Mouse (Mus musculus): ENCODE measurements around the gene Efhc1.

Gene Efhc1

DNA sequence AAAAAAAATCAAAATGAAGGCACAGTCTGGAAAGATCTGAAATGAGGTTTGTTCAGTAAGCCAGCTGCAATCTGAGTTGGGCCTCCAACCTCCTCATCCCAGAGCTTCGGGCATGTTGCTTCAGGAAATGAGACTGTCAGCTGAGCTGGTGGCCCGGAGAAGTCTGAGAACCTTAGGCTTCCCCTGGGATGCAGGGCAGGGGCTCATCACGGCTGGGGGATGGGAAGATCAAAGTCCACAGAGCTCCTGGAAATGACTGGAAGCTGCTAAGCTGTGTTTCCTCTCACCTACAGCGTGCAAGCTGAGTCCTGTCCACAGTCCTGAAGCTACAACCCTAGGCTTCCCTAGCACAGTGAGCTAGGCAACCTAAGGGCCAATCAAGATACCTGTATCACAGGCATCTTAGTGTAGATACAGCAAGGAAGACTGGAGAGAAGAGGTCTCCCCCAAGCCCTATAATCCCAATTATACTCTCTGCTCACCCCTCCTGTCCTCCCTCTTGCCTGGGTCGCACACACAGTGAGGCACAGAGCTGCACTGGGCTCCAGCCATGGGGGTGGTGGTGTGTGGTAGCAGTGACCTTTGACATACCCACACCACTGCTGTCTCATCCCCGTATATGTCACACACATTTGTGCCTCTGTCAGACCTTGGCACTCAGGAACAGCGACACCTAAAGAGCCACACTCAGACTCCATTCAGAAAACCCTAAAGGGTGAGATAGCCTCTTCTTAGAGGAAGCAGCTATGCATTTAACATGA lies 56.7 kb downstream of the Efhc1 start:
- no peak for DNase-seq (ENCODE audit: low spot score)

DNA sequence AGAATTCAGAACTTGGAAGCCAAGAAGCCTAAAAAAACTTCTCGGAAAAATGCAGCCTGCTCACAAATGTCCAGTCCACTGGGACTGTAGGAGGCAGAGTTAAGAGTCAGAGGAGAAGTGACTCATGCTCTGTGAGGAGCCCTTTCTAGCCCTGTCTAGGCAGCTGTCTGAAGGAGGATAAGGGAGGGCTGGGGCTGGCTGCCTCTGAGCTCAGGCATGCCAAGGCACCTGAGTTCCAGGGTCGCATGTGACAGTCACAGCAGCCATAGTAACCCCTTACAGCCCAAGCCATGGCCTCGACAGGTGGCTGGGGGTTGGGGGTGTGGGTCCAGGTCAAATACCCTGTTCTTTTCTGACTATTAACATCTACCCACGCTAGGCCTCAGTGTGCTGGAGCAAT lies 57.5 kb downstream of the Efhc1 start:
- DNase-seq (ENCODE audit: low spot score), result no peak

DNA sequence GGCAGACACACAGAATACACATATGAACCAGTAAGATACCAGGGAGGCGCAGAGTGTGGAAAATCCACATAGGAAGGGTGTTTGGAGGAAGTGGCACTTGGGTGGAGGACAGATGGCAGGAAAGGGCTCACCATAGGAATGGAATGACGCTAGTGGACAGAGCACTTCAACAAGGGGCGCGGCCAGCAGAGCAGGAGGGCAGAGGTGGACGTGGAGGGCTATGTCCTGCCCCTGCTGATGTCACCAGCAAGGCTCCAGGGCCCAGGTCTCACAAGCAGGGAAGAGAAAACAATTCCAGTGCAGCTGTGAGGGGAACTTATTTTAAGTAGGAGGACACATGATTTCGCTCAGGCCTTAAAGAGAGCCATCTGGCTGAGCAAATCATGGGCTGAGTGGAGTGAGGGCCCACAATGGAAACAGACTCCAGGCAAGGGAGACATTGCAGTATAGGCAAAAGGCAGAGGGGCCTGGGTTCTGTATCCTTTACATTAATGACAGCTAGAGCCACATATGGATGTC lies 58.9 kb downstream of the Efhc1 start:
- no peak for DNase-seq (ENCODE audit: low spot score)

DNA sequence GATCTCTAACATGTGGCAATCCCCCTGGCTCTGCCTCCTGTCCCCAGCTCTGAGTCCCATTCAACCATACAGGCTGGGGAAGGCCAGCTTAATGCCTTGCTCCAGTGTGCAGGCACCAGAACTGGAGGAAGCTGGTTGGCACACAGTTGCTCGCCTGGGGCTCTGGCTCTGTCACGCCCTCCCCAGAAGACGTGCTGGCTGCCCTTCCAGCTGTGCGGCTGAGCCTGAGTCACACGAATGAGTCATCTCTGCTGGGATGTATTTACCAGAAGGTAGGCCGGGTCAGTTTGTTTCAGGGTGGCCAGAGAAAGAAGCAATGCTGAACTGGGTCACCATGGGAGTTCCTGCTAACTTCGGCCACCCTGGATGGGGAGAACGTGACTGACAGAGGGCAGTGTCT lies 63.0 kb downstream of the Efhc1 start:
- DNase-seq (ENCODE audit: low spot score), result no peak

DNA sequence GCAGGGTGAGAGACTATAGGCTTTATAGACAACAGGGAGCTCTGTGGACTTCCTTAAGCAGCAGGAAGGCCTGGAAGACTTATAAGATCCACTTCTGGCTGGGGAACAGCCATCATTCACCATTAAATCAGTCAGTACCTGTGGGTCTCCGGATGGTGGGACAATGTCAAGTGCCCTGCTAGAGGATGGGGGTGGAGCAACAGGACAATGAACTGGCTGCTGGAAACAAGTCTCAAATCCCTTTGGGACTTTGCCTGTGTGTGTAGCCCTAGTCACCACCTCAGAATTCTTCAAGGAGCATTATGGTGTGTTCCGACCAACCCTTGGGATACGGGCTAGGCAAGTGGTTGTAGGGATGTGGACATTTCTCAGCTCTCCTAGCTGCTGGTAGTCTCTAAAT lies 71.7 kb downstream of the Efhc1 start:
- no peak for DNase-seq (ENCODE audit: low spot score)

DNA sequence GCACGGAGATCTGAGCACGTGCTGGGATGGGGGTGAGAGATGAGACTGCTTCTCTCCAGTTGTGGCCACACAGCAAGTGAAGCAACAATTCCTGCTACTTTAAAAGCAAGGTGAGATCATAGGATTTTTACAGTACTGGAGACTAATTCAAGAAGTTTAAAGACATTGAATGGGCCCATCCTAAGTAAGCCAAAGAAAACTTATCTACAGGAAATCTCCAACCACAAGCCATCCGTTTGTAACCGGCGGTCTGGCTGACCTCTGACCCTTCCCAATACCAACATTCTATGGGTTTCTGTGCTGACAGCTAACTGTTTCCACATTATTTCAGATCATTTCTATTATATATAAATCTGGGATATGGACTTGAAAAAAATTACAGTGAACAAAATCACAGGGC lies 73.8 kb downstream of the Efhc1 start:
- no peak for DNase-seq (ENCODE audit: low spot score)

DNA sequence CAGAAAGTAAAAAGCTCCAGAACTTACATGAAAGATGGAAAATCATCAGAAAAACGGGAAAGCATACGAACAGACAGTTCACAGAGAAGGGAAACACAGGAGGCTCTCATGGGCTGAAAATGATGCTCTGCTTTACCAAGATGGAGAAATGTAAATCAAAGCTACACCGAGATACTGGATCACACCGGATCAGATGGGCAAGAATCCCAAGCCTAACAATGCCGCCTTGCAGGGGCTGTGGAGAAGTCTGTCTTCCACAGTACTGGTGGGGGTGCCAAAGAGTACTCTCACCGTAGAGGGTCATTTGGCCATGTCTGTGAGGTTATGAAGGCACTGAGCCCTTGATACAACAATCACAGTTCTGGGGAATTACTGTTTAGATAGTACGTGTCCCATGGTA lies 75.1 kb downstream of the Efhc1 start:
- DNase-seq (ENCODE audit: low spot score), result no peak

DNA sequence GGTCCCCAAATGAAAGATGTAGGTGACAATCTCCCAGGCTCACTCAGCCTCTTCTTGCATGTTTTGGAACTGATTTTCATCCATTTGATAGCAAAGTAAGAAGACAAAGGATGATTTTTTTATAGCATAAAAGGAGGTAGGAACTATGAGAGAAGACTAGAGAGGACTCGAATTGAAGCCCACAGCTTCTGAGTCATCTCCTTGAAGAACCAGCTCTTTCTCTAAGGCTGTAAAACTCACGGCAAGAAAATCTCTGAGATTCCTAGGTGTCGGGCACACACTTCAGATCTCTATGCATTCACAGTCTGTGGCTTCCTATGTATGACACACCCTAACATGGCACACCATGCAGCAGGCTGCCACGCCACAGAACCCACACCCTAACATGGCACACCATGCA lies 77.6 kb downstream of the Efhc1 start:
- no peak for DNase-seq (ENCODE audit: low spot score)

DNA sequence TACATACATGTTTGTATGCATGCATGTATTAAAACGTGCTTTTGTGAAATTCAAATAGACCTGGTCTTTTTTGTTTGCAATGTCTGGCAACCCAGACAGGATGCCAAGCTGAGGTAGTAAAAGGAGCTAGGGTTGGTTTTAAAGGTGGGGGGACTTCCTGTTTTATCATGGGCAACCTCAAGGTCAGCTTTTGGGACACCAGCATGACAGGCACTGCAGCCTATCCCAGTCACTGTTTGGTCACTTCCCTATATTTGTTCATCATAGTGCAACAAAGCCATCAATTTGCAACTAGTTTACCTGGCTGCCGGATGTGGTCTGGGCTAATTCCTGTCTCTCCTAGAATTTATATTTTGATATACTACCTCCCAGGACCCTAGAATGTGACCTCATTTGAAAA lies 80.2 kb downstream of the Efhc1 start:
- no peak for DNase-seq (ENCODE audit: low spot score)

DNA sequence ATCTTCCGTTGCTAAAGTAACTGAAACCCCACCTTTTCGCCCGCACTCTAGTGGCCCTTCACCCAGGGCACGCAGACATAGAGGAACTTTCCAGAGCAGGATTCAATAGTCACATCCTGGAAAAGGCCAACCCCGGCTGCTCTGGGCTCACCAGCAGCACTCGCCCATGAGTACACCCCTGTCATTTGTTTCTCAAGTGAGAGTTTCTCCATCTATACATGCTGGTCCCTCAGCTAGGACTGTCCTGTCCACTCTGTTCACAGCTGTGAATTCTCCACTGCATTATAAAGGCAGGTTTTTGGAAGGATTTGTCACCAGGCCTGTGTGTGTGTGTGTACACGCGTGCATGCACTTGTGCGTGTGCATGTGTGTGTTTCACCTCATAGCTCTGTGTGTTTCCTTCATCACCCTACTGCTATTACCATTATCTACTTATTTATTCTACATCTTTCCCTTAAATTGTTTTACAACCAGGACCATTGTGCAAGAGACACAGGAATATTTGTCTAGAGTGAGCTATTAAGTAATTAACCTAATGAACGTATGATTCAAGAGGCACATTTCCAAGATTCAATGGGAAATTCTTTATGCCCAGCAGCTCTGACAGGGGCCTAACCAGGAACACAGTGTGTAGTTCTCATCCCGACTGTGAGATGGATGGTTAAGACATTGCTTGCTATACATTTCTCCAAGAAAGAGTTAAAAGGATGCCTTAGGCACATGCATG lies 81.8 kb downstream of the Efhc1 start:
- no peak for DNase-seq (ENCODE audit: low spot score)

DNA sequence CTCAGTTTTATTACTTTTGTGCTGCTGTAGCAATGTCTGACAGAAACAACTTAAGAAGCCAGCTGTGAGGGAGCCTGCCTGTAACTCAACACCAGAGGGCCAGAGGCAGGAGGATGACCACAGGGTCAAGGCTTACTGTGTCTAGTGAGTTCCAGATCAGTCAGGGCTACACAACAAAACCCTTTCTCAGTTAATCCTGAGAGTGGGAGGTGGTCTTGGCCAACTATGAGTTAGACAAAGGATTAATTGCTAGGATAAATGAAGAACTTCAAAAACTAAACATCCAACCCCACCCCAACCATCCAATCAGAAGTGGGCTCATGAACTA lies 82.3 kb downstream of the Efhc1 start:
- DNase-seq (ENCODE audit: low spot score), result no peak

DNA sequence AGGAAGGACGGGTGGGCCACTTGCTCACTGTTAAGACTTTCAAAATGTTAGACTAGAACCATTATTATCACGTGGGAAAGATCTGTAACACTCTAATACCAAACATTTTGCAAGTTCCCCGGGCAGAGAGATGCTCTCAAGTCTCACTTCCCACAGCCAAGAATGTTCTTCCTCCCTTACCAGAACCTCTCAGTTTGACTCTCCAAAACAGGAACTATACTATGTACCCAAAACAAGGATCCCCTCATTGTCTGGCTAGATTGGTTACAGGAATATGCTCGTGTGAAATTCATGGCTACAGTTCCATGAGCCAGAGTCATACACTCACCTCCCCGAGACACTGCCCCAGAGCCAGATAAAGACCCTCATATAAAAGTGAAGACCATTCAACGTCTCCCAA lies 84.5 kb downstream of the Efhc1 start:
- DNase-seq (ENCODE audit: low spot score), result no peak

DNA sequence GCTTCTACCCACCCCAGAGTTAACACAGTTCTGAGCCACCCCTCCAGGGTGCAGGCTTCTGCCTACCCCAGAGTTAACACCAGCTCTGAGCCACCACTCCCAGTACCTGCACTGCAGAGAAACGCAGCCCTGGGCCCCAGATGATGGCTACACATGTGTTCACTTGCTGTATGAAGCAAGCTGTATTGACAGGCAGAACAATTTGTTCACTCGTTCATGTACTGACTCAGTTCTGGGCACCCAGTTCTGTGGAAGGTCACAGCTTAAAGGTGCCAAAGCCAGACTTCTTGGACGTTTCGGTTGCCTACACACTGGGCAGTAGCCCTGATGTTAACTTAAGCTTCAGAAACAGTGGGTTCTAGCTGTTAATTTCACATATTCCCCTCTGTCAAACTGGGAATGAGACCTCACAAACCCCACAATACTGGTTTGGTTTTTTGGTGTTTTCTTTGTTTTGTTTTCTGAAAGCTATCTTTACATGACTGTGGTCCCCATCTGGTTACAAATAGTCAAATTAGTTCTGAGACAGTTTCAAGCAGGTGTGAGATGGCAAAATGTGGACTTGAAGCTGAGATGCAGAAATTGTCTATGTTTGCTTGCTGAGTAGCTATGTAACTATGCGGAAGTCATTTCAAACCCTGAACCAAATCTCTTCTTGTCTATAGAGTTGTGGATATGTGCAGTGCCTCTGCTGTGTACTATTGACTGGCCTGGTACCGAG lies 86.6 kb downstream of the Efhc1 start:
- DNase-seq (ENCODE audit: low spot score), result no peak

DNA sequence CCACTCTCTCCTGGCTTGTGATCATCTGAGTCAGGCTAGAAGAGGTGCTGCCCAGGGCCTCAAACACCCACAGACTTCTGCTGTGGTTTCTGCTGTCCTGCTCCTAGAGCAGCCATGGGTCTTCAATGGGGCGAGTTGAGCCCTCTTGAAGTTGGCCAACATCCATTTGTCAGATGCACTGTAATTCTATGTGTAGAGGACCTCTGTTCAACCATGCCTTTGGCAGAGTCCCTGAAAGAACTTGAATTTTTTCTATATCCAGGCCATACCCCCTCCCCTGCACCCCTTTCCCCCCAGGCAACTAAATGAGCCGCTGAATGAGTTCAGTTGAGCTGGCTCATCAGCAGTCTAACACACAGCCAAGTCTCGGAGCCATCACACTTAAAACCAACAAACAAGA lies 88.1 kb downstream of the Efhc1 start:
- no peak for DNase-seq (ENCODE audit: low spot score)

DNA sequence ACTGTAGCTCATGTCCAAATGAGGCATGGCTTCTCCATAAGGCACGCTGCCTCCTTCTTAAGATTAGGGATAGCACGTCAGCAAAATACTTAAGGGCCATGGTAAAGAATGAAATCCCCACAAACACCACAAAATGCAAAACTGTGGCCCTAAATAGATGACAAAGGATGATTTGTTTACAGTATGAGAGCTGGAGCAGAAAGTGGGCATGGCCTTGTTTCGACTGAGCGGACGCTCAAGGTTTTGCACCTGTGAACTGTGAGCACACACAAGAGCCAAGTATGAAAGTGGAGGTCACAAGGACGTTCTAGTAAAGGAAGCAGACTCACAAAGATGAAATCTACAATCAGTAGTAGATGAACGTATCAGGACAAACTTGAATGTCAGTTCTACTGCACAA lies 88.7 kb downstream of the Efhc1 start:
- no peak for DNase-seq (ENCODE audit: low spot score)
